Mouse (Mus musculus): ENCODE data around the gene Nt5c2.

The Nt5c2 gene

DNA sequence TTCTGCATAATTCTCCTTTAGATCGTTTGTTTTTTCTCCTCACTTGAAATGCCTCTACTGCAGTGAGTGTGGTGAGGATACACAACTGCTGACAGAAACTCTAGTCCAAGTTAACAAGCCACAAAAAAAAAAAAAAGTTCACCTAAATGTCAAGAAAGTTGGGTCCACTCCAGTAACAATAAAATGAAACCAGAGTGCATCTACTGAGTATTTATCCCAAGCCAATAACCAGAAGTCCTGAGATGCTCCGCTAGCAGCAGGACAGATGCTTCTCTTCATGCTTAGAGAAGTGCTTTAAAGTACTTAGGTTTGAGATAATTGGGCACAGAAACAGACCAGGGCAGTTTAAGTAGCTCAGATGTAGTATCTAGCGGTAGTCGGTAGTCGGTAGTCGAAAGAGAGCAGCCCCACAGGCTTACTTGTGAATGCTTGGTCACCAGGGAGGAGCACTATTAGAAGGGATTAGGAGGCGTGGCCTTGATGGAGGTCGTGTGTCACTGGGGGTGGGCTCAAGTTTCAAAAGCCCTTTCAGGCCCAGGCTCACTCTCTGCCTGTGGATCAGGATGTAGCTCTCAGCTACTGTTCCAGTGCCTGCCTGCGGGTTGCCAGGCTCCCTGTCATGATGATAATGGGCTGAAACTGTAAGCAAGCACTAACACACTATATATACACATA lies 99.4 kb downstream of the Nt5c2 start:
- no peak for DNase-seq

DNA sequence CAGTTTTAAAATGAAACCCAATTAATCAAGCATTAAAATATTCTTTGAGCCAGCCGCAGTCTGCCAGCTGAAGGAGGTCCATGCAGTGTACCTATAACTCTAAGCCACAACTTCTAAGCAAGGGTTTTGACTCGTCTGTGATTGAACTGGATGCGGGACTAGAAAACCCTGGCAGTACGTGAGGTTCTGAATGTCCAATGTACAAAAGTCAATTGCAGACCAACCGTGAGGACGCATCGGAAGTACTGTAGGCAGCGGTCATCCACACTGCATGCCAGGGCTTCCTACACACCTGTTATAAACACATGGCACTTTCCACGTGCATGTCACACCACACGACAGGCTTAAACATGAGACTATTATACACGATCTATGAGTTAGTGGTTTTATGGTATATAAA lies 101.3 kb downstream of the Nt5c2 start:
- no peak for DNase-seq

DNA sequence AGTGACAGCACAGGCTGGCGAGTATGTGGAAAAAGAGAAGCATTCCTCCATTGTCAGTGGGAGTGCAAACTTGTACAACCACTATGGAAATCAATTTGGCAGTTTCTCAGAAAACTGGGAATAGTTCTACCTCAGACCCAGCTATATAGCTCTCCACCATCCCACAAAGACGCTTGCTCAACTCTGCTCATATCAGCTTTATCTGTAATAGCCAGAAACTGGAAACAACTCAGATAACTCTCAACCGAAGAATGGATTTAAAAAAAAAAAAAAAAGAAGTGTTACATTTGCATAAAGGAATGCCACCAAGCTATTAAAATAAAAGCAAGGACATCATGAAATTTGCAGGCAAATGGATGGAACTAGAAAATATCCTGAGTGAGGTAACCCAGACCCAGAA lies 103.5 kb downstream of the Nt5c2 start:
- no peak for DNase-seq

DNA sequence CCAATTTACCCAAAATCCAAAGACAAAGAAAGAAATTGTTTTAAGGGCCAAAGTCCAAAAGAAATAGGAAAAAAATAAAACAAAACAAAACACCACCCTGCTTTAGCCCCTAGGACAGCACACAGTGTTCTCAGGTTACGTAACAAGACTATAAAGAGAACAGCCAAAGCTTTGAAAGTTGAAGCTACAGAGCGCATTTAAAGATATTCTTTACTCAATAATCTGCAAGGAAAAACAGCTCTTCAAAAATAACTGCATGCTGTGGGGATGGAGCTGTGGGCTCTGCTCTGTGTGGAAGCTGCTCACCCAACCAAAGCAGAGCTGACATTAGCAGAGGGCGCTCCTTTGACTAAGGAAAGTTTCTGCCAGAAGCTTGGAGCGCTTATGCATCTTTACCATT lies 106.0 kb downstream of the Nt5c2 start:
- DNase-seq = no peak

DNA sequence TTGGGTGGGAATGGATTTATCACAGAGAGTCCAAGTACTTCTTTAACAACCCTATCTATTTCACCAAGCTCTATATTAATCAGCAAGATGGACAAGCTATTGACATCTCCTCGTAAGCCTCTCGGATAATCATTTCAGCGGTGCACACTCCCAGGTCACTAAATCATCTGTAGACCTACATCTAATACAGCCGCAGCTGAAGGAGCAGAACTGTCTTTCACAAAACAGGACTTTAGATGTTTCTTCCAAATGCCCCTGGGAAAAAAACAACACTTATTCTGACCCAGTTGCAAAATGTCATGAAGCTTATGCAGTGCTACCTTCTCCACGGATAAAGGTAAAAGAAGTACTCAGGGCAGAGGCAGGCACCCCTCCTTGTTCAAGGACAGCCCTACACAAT lies 106.7 kb downstream of the Nt5c2 start:
- DNase-seq = no peak

DNA sequence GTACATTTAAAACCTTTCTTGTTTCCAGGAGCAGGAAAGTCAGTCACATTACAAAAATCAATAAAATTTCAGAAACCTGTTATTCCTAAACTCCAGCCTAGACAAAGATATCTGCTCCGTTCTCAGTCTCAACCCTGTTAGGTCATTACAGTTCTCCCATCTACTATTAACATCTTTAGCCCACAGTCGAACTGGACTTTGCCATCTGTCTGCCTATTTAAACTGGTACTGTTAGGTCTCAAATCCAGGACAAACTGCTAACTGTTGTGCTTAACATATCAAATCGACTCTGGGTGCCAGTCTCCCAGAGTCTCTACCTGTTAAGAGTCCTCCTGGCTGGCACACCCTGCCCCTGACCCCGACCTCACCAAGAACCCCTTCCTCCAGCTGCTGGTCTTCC lies 109.0 kb downstream of the Nt5c2 start:
- DNase-seq = no peak

DNA sequence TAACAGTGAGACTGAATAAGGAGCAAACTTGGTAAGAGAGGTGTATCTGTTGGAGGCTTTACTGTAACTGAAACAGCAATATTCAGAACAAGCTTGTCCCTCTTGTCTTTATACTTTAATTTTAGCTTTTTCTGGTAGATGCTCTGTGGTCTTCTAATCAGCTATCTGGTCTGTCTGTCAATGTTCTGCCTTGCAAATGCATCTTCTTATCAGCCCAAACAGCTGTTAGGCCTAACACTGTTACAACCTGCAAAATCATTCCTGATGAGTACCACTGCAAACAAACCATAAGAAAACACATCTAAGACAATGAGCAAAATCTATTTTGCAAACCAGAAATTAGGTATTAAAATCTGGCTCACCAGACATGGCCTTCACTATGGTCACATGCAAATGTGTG lies 109.6 kb downstream of the Nt5c2 start:
- DNase-seq = no peak

DNA sequence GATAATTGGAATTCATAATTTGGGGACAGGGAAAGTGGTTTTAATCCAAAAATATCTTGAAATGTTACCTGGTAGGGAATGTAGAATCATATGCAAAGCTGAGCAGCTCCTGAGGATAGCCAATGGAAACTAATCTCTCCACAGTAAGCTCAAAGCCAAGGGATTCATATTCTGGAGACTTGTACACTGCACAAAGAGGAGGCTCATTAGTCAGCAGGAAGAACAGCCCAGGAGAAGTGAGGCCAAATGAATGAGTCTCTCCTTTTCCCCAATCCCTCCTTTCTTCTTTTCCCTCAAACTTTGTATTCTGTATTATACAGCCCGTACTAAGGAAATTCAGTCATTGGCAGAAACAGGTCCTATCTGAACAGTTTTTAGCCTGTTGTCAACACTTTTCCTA lies 110.0 kb downstream of the Nt5c2 start:
- DNase-seq = no peak

DNA sequence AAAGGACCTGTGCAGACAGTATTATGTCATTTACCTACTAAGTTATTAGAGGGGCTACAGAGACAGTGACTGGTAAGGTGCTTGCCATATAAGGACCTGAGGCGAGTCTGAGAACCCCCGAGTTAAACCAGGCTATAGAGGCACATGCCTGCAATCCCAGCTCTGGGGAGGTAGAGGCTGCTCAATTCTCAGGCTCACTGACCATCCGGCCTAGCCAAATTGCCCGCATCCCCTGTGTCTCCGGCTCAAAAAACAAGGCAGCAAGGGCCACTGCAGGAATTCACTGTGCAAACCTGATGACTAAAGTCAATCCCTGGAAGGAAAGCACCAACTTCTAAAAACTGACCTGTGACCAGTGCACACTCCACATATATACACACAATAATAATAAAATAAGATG lies 111.6 kb downstream of the Nt5c2 start:
- no peak for DNase-seq

DNA sequence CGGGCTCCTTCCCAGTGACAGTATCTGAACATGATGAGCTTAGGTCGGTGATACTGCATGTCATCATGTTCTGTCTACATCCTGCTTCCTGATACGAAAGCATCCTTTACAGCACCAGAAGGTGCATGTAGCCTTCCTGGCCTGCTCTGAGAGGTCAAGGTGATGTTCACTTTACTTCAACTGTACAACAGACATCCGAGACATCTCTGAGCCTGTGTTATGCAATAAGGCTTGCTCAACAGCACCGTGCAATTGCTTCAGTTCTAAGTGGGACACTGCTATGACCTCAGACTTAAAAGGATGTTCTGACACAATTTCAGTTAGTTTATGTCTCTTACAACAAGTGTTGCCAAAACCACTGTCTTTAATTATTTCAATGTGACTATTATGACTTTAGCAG lies 113.6 kb downstream of the Nt5c2 start:
- no peak for DNase-seq

DNA sequence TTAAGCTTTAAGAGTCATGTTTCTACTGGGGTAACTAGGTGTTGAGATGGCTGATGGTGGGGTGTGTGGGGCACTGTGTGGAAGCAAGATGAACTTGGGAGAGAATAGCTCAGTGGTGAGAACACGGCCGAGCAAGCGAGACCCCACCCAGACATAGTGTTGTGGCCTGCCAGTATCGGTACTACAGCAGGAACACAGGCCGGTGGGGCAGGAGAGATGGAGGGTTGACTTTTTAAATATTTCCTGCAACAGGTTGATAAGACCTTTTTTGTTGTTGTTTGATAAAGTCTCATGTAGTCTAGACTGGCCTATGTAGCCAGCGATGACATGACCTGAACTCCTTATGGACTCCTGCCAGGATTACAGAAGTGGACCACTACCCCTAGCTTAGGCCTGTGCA lies 114.2 kb downstream of the Nt5c2 start:
- DNase-seq = no peak

DNA sequence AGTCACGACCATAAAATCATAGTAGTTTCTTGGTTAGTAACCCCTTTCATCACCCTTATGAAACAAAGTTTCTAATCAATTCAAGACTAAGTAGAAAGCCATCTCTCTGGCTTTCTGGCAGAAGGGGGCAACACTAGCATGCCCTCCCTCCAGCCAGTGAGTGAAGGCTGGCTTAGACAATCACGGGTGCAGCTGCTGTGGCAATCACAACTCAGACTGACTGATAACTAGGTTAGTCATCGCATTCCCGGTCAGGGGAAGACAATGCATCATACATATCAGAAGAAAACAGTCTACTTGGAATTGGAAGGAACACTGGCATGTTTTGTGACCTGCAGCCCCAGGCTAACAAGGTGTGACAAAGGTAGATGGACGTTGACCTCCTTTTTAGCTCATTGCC lies 115.1 kb downstream of the Nt5c2 start:
- DNase-seq = no peak

DNA sequence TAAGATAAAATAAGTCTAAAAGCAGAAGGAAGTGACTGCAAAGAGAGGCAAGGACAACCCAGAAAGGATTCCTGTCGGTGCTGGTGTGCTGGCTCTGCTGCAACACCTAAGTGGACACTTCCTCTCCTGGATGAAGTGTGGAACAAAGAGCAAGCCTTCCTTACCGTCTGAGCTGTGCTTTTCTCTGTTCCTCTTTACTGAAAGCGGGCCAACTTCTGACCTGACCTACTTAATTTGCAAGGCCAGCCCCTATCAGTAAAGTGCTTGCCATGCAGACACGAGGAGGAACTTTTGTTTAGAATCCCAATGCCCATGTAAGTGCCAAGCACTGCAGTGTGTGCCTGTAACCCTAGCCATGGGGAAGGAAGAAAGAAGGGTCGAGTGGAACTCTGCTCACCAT lies 115.6 kb downstream of the Nt5c2 start:
- DNase-seq = no peak

DNA sequence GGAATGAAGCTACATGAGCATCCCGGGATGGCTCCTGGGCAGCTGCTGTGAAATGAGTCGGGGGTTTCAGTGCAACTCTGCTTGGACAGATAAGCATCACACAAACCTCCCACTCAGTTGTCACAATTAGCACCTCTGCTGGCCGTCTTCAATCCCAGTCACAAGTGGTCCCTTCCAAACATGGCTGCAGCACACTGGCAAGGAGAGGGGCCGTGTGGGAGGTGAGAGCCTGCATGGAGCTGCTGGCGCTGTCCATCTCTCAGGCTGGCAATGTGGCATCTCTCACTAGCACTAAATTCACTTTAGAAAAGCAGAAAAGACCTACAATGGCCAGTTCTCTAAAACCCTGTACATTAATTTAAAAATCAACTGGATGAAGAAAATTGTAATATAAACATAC lies 116.7 kb downstream of the Nt5c2 start:
- DNase-seq = no peak

DNA sequence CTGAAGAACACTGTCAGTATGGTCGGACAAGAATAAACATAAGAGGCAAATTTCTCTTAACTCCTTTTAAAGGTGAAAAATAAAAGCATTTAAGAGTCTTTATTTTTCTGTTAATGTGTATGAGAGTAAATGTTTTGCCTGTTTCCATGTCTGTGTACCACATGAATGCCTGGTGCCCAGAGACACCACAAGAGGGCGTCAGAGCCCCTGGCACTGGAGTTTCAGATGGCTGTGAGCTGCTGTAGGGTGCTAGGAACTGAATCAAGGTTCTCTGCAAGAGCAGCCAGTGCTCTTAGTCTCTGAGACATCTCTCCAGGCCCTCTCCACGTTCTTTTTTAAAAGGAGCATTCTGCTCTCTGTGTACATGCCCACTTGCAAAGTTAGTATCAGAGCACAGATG lies 117.8 kb downstream of the Nt5c2 start:
- no peak for DNase-seq

DNA sequence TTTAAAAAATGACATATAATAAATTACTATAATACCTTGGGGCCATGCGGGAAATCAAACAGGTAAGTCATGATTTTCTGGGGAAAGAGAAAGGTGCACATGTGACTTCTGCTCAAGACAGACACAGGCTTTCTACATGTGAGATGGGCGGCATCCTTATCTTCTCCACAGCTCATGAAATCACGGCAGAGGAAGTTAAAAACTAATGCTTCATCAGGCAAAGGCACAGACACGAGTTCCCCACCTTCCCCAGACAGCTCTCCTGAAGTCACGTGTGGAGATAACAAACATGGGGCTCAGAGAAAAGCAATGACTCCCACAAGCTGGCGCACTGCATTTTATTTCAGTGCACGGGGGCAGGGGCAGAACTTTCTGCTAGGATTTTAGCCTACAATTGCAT lies 121.5 kb downstream of the Nt5c2 start:
- DNase-seq = no peak

DNA sequence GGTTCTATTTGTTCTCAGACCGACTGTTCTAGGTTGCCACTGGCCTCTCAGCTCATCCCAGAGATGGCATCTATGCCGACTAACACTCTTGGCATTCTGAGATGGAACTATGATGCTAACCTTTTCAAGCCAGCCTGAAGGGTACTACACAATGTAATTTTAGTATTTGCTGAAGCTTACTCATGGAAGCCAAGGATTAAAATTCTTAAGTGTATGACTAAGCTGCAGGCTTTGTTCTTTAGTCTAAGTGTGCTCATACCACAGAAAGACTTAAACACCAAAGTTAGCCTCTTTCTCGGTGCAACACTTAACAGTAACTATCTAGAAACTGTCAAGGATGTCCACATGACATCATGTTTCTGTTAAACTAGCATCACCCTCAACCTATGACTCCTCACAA lies 122.1 kb downstream of the Nt5c2 start:
- DNase-seq = no peak

DNA sequence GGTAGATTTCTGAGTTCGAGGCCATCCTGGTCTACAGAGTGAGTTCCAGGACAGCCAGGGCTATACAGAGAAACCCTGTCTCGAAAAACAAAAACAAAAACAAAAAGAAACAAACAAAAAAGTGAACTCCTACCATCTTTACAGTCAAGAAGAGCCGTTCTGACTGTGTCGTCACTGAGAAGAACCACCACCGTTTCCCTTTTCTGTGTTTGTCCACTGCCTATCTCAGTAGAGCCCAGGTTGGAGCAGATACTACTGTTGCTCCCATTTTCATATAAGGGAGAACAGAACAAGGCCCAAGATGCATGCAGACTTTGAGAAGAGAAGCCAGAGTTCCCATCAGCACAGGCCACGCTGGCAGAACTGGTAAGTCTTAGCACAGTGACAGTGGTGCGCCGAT lies 124.3 kb downstream of the Nt5c2 start:
- no peak for DNase-seq

DNA sequence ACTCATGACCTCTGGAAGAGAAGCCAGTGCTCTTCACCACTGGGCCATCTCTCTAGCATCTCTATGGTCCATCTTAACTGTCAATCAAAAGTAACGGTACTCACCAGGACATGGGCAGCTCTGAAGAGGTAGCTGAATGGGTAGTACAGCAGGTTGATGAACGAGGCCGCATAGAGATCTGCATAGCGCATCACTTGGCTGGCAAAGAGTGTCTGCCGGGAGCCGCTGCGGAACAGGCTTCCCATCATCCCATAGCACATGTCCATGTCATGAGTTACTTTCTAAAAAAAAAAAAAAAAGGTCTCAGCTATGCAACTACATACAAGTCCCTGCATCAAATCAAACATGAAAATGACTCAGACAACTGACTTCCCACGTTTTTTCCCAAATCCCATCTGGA lies 125.3 kb downstream of the Nt5c2 start:
- no peak for DNase-seq

DNA sequence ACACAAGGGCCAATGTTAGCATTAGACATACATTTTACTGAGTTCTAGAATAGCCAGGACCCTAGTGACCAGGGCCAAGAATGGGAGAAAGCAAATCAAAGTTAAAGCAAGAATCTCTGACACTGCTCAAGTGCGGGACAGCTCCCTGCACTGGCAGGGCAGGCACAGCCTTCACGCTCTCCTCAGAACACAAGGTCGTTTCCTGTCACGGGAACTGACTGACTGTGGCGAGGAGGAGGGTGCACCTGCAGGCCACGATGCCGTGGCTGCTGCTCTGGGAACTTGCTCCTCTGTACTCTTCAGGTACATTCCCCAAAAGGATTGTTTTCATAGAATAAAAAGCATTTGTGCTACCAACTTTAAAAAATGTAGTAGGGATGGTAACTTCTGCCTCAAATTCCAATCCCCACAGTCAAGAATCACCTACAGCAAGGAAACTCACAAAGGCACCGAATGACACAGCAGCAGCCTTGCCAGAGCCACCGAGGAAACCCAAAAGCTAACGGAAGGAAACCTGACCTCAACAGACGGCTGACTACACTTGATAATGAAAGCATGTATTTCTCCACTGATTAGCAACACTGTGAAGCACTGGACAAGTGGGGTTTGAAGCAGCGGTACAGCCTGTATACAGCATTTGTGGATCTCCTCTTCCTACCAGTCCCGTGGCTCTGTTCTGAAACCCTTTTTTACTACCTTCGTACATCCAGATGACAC lies 127.0 kb downstream of the Nt5c2 start:
- no peak for DNase-seq

DNA sequence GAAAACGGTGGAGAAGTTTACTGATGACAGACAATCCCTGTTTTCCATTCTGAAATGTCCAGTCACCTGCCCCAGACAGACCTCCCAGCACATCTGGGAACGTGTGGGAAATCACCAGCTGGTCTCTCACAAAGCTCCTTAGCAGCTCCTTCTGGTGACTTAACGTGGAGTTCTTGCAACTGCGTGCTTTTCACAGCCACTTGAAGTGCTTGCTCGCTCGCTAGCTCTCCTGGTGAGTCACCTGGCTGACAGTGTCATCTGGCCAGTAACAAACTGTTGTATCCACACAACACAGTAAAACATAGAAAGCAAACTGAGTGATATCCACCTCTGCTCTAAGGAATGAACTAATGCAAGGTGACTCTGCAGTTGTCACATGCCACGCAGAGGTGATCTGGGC lies 128.1 kb downstream of the Nt5c2 start:
- DNase-seq = no peak

DNA sequence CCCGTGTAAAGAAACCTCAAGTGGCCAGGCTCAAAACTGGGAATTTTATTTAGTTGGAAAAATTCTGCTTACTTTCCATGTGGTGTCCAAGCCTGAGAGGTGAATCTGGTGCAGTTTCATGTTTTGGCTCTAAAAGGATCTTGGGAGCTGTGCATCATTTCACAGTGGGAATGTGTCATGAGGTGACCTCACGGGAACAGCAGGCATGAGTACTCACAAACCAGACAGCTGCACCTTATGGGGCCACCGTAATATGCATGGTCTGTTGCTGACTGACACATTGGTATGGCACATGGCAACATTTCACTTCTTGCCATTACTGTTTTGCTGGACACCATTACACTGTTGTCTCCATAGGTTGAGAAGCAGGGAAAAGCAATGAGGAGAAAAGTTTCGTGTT lies 129.6 kb downstream of the Nt5c2 start:
- no peak for DNase-seq

DNA sequence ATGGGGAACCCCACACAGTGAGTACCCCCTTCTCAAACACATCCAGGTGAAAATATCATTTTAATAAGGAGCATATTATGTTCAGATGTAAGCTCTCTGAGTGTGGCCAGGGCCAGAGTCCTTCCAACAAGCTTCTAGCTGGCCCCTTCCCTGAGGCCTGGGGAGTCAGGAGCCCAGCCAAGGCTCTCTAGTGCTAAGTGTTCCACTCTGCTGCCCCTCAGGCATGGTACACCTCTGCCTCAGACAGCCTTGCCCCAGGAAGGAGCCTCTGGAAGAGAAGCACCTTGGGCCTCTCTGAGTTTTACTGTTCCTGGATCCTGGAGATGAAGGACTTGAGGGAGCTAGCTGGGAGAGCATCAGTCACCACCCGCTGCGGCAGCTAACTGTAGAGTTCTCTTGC lies 135.1 kb downstream of the Nt5c2 start:
- DNase-seq = no peak

DNA sequence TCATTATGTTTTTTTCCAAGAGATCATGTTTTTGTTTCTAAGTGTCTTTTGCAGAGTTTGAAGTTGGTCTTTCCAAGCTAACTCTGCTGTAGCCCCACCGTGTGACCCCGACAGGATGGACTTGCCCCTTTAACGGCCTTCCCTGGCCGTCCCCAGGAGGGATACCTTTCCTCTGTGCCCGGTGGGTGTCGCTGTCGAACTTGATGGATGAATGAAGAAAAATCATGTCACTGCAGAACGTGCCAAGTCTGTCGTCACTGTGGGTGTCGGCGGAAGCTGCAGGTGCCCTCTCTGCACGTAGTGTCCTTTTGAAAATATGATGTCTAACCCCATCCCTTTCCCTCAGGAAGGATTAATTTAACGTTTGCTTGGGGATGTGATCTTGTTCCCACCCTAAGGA lies 136.6 kb downstream of the Nt5c2 start:
- peak; percentile 86 for DNase-seq

DNA sequence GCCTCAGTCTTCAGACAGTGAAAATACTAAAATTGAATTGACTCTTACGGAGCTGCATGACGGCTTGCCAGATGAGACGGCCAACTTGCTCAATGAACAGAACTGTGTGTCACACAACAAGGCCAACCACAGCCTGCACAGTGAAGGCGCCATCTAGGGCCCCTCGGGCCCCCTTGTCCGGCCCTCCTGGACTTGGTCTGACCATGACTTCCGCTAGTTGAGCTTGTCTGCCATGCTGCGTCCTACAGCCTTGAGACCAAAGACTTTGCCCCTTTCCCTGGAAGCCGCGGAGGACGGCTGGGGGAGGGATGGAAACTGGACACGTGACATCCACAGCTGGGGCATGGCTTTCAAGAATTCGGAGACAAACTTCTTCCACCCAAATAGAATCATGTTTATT lies 137.1 kb downstream of the Nt5c2 start:
- no peak for DNase-seq
